Mouse (Mus musculus): Measurements from ENCODE around the gene Lcn9. TPM values are rescaled to one million over a fixed set of nuclear protein-coding genes. Genes with fewer than 3 reads are reported as not detected.
"Not testable (repeated sequence)": the region's sequence is repeated elsewhere in the genome, so short reads cannot be mapped to it uniquely, and the experiment has no call there.

The Lcn9 gene
- not detected for total RNA-seq (2021)
- long read RNA-seq, experiment 1: 0 reads
- long read RNA-seq, experiment 2: 0 reads

- DNase-seq (ENCODE audit: low spot score in 2 of 2): peak in 1 of 2 experiments; percentile 22
Observed at GRCm38 (mm10) chr2:25822806-25823205, at the start of gene Lcn9. Gene Lcn9 (plus strand): TSS chr2:25823153.

- no peak for DNase-seq (ENCODE audit: low spot score in 2 of 2)
Observed at GRCm38 (mm10) chr2:25773507-25773906, 49.4 kb upstream of the Lcn9 start.

GRCm38 (mm10) chr2:25774640-25775039 is 48.3 kb upstream of the Lcn9 start:
- DNase-seq (ENCODE audit: low spot score in 2 of 2): no peak

DNA sequence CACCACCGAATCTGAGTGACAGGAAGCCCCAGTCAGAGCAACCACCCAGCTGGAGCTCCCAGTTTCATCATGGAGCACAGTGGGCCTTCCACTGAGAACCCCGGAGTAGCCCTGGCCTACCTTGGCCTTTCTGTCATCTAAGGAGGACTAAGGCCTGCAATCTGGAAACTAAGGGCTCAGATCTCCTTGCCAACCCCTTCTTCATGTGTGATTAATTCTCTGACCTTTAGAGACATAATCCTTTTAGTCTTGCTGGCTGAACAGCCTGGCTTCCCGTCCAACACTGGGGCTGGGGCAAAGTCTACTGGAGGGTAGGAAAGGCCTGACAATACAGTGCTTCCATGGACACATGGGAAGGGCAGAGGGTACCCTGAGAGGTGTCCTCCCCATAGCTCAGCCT is 47.0 kb upstream of the Lcn9 start:
- DNase-seq (ENCODE audit: low spot score in 2 of 2): no peak

GRCm38 (mm10) chr2:25776717-25777116 is 46.2 kb upstream of the Lcn9 start, which contains the start of gene Lcn11:
Gene Lcn11 (plus strand): TSS chr2:25777017.
- no peak for DNase-seq (ENCODE audit: low spot score in 2 of 2)

- DNase-seq (ENCODE audit: low spot score in 2 of 2): no peak
Observed at GRCm38 (mm10) chr2:25779076-25779475, 43.9 kb upstream of the Lcn9 start.

- DNase-seq (ENCODE audit: low spot score in 2 of 2): no peak
Observed at GRCm38 (mm10) chr2:25780921-25781320, 42.0 kb upstream of the Lcn9 start.

DNA sequence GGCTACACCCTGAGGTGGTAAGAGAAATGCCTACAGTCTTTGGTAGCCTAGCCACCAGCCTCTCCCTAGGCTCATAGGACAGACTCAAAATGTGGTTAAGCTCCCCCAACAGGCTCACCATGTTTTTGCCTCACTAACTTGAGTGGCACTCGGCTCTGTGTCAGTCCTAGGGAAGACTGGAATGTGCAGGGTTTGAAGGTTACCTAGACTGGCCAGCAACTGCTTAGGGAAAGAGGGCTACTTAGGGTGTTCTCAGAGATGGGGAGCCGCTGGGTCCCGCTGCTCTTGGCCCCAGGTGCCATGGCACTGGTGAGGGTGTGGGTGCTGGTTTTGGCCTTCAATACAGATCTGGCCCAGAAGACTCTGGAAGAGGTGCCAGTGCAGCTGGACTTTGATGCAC is 41.0 kb upstream of the Lcn9 start, which contains the start of gene Gm13539:
Gm13539 (plus strand) TSS at position 301 of the 400 bp plus-strand sequence.
- no peak for DNase-seq (ENCODE audit: low spot score in 2 of 2)

DNA sequence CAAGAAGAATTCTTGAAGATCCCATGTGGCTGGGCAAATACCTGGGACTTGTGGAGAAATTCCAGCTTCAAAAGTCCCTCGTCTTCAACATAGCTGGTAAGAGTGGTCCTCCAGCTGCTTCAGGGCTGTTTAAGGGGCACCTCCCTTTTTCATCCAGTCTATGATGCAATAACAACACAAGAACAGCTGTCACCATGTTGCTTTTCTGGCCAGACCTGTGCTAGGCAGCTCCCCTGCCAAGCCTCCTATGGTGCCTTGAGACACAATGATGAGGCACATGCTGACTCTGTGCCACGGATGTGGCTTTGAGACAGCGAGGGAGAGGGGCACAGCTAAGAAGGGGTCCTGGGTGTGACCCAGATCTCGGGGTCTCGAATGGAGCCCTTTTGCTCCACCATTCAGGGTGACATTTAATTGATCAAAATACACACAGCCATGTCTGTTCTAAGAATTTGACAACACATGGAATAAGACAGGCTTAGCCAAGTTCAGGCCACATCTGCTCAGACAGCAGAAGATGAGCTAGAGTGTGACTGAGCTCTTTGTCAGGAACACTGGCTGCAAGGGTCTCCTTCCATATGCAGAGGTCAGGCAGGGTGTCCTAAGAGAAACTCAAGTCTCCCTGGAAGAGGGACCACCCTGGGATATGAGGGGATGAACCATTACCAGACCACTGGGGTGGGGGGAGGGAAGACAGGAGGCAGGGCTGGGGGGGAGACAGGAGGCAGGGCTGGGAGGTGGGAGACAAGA is 37.2 kb upstream of the Lcn9 start:
- no peak for DNase-seq (ENCODE audit: low spot score in 2 of 2)

DNA sequence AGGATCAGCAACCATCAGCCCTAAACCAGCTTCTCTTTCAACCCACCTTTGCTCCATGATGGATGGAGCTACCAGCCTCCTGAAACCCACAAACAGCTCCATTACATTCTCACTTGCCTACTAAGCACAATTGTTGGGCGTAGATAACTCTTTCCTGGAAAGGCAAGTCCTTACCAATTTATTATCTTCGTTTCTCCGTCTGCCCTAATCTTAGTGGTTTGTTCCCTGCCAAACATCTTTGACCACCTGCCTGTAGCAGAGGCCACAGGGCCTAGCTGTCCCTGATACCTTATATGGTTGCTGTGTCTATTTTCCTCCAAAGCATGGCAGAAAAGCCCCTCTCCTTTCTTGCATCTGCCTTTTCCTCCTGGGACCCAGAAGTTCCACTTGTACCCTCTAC is 33.9 kb upstream of the Lcn9 start:
- DNase-seq (ENCODE audit: low spot score in 2 of 2): no peak

- DNase-seq (ENCODE audit: low spot score in 2 of 2): no peak
Observed at GRCm38 (mm10) chr2:25797635-25798034, 25.3 kb upstream of the Lcn9 start.

DNA sequence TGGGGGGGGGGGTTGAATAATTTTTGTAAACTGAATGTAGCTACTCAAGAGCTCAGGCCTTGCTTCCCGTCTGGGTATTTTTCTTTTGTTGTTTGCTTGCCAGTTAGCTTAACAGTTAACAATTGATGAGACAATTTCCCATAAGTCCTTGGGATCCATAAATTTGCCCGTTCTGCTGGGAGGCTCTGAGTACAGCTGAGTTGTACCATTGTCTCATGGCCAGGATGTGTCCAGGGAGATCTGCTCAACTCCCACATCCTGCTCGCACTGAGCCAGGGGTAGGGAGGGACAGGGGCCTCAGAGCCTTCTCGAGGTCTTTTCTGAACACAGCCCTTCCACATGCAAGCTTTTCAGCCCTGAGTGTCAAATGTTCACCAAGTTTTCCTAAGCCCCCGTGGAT is 24.9 kb upstream of the Lcn9 start:
- no peak for DNase-seq (ENCODE audit: low spot score in 2 of 2)

DNA sequence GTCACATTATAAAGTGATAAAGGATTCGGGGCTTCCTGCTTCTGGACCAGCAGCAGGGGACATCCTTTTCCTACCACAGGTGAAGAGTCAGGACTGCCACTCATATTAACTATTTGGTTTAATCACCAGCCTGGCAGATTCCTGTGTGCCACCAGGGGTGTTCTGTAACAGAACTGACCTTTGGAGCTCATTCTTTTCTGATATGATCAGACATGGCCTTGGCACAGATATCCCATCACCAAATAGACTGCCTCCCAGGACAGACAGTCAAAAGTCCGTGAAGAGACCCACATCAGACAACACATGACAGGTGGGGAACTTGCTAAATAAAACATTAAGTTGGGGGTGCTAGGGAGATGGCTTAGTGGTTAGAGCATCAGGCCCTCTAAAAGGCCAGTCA is 11.2 kb upstream of the Lcn9 start:
- no peak for DNase-seq (ENCODE audit: low spot score in 2 of 2)

DNA sequence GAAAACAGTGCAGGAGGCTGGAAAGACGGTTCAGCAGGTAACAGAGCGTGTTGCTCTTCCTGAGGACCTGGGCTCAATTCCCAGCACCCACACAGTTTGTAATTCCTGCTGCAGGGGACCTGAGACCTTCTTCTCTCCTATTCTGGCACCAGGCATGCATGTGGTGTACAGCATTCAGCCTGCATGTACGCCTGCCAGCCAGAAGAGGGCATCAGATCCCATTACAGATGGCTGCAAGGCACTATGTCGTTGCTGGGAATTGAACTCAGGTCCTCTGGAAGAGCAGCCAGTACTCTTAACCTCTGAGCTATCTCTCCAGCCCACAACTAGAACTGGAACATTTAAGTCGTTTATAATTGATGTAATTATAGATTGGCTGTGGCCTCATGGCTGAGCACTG is 9.6 kb upstream of the Lcn9 start:
- no peak for DNase-seq (ENCODE audit: low spot score in 2 of 2)

GRCm38 (mm10) chr2:25815748-25816147 is 7.2 kb upstream of the Lcn9 start, which contains the start of gene Glt6d1:
Gene Glt6d1 (minus strand): TSS chr2:25815848.
- DNase-seq (ENCODE audit: low spot score in 2 of 2): not testable (repeated sequence)

DNA sequence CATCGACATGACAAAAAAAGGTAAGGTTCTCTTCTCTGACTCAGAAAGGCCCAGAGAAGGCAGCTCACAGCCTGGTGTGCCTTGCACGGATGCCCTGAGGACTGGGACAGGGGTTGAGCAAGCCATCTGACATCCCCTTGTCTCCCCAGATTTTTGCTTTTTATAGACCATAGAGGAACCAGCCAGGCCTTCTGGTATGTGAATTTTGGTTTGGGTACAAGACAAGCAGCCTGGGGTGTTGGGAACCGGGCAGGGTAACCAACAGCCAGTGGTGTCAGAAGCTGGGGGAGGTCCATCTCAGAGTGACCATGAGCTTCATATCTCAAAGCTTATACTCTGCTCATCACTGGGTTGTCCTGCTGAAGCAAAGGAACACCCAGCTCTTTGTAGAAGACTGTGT is 1.8 kb downstream of the Lcn9 start:
- DNase-seq (ENCODE audit: low spot score in 2 of 2): no peak

DNA sequence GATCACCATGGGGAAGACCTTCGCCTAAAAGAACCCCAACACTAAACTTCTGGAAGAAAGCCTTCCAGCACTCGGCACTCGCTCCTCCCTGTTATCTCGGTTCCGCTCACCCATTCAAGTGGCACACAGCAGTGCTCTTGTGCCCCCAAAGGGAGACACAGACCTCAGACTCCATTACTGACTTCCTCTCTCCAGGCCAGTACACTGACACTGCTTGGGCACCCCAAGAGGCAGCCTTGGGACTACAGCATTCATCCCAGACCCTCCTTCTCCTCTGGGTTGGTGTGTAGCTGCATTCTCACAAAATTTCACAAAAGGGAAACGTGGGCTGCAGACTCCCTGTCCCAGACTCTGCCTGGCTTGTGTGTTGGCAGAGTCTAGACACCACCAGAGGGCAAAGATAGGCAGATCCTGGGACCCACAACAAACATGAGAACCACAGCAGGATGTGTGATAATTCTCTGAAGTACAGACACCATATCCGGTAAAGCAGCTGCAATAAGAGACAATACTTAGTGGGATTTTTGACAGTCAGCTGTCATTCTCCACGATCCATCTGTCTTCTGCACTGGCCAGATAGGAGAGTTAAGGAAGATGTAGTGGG is 5.5 kb downstream of the Lcn9 start:
- no peak for DNase-seq (ENCODE audit: low spot score in 2 of 2)

GRCm38 (mm10) chr2:25830786-25831185 is 7.8 kb downstream of the Lcn9 start:
- DNase-seq (ENCODE audit: low spot score in 2 of 2): no peak

GRCm38 (mm10) chr2:25836291-25836690 is 13.3 kb downstream of the Lcn9 start:
- peak; percentile 78 to 80 for DNase-seq (ENCODE audit: low spot score in 2 of 2)

GRCm38 (mm10) chr2:25842161-25842560 is 19.2 kb downstream of the Lcn9 start:
- DNase-seq (ENCODE audit: low spot score in 2 of 2): peak in 1 of 2 experiments; percentile 15

DNA sequence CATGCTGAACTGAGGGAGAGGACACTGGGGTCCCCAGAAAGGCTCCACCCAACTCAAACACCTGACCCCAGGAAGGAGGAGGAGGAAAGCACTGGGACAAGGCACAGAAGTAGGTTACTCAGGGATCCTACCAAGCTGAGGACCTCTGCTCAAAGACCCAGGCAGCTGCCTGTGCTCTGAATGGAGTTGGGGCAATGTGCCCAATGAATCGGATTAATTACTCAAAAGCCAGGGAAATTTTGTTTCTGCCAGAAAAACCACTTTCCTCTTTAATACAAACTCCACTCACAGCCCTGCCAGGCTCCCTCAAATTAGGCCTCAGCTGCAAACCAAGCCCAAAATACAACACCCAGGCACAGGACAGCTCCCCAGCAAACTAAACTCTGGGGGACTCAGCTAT is 19.8 kb downstream of the Lcn9 start:
- no peak for DNase-seq (ENCODE audit: low spot score in 2 of 2)

GRCm38 (mm10) chr2:25844097-25844496 is 21.1 kb downstream of the Lcn9 start:
- no peak for DNase-seq (ENCODE audit: low spot score in 2 of 2)

GRCm38 (mm10) chr2:25846516-25846915 is 23.6 kb downstream of the Lcn9 start:
- DNase-seq (ENCODE audit: low spot score in 2 of 2): no peak
